Mouse (Mus musculus): ENCODE results near the gene Spatc1l. TPM values are rescaled to one million over a fixed set of nuclear protein-coding genes. Genes with fewer than 3 reads are reported as not detected.

Spatc1l gene
- total RNA-seq (2021) = not detected
- long read RNA-seq, experiment 1 = 0 reads
- long read RNA-seq, experiment 2 = 0 reads

DNA sequence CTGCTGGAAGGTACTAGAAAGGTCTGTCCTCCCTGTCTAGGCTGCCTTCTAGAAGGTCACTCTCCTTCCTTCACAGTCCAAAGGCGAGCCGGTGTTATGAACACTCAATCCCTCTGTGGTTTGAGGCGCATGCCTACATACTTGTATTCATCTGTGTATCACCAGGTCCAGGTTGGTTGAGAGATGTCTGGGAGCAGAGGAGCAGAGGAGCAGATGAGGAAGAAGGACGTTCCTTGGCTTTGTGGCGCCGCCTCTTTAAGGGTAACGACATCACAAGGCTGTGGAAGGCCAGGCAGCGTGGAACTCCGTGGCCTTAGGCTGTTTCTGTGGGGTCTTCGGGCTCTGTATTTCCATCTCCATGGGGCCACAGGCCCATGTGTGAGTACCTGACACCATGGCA lies at the start of gene Spatc1l:
Gene Spatc1l (plus strand): TSS at position 301 of the 400 bp plus-strand sequence.
- DNase-seq (ENCODE audit: low spot score in 2 of 2) = no peak

DNA sequence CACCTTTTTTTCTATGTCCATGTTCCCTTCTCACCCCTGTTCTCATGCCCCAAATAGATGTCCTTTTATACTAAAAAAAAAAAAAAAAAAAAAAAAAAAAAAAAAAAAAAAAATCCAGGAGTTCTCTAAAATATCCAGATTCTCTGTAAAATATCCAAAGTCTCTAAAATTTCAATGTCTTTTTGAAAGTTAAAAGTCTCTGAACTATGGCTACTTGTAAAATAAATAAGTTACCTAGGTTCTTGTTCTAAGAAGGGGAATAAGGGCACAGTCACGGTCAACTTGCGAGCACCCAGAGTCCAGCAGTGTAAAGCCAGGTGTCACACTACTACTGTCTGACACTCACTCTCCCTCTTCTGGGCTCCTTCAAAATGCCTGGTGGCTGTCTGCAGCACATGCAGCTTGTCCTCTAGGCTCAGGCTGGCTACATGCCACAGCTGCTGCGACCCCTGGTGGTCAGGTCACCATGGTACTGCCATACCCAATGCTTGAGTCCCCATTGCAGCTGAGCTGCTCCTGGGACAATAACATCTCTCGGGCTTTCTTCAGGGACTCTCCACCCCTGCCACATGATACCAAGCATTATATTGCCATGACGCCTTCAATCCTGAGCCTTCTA lies 49.0 kb upstream of the Spatc1l start:
- DNase-seq (ENCODE audit: low spot score in 2 of 2) = peak; percentile 77 to 87

DNA sequence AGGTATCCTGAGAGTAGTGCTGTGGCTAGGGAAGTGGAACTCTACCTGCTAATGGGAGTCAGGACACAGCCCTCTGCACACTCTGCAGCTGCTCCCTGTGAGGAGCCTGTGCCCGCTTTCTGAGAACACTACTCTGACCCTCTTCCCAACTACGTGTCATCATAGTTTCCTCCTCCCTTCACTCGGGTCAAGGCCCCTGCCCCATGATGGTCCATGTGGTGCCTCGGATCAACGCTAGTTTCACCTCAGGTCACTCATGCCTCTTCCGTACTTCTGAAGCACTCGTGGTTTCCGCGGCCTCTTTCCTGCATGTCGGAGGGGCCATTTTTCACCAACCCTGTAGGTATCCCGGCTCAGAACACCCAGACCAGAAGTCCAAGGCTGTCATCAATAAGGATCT lies 31.1 kb upstream of the Spatc1l start:
- DNase-seq (ENCODE audit: low spot score in 2 of 2) = no peak

DNA sequence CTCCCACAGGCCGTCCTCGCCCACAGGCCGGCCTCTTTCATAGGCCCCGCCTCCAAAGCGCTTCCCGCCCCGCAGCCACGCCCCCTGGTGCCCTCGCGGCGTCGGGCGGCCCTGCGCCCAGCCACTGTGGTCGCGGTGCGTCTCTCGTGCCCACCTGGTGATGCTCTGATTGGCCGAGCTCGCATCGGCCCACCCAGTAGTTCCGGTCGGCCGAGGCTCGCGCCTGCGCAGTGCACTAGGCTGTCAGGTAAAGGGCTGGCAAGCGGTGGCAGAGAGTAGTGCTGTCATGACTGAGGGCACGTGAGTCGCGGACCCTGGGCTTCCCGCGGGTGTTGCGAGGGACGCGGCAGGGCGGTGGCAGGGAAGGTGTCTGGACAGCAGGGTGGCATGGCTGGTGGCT lies 30.7 kb upstream of the Spatc1l start, which contains the start of gene Lss:
Gene Lss (plus strand): TSS at position 214 of the 400 bp plus-strand sequence.
- peak; percentile 89 to 93 for DNase-seq (ENCODE audit: low spot score in 2 of 2)

DNA sequence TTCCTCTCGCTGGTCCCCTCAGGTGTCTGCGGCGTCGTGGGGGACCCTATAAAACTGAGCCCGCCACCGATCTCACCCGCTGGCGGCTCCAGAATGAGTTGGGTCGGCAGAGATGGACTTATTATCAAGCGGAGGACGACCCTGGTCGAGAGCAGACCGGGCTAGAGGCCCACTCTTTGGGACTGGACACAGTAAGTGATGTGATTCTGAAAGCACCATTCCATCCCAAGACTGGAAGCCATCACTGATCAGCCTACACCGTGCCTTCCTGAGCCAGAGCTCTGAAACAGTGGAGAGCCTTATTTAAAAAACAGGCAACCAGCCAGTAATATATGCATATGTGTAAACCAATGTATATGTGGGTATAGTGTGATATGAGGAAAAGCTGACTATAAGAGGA lies 30.2 kb upstream of the Spatc1l start:
- no peak for DNase-seq (ENCODE audit: low spot score in 2 of 2)

DNA sequence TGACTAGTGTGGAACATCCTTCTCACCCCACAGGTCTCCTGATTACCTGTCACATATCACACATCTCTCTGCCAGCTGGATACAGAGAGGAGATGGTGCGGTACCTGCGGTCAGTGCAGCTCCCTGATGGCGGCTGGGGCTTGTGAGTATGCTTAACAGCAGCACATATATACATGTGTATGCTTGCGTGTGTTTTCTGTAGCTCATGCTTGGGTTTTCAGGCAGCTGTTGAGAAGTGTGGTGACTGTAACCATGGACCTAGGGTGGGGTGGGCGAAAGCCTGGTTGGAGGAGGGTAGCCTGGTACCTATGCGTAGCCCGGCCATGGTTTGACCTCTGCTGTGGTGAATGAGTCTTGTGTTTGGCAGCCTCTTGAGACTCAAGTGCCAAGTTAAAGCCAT lies 26.5 kb upstream of the Spatc1l start:
- DNase-seq (ENCODE audit: low spot score in 2 of 2) = no peak

DNA sequence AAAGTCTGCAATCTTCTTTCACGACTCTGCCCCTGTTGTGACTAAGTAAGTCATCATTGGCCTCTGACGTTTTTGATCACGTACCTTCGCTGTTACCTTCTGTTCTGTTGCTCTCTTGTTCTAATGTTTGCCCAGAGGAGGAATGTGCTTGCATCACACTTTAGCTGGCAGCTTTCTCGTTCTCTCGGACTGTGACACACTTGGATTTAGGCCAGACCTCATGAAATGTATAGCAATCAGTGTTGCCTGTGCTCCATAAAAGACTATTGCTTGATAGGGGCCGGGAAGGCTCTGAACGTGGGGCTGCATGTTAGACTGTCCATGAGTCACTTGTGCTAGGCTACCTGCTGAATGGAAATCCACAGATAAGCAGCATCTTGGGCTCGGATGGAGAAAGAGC lies 24.5 kb upstream of the Spatc1l start:
- DNase-seq (ENCODE audit: low spot score in 2 of 2) = no peak

DNA sequence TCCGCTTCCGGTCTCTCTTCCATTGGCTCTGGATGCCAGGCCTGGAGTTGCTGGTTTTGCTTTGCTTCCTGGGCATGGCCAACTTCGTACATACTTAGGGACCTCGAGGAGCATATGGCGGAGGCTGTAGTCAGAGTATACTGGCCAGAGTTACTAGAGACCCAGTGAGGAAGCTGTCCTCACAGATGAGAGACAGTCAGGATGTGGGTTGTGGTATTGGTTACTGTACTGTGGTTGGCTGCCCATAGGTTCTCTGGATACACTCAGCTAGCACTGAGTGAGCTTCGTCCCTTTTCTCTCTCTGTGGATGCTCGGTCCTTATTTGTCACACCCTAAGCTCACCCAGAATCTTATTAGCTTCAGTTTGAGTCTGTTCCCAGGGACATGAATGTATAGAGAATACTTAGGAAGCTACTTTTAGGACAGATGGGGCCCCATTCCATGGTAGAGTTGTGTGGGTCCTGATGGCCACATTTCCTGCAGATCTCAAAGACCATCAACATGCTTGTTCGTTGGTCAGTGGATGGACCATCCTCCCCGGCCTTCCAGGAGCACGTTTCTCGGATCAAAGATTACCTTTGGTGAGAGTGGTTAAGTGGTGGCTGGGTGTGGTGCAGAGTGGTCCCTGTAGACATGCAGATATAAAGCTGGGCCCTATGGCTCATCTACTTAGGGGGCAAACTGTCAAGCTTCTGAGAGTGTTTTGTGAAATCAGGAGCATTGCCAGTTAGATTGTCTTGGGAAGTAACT lies 20.6 kb upstream of the Spatc1l start:
- no peak for DNase-seq (ENCODE audit: low spot score in 2 of 2)

DNA sequence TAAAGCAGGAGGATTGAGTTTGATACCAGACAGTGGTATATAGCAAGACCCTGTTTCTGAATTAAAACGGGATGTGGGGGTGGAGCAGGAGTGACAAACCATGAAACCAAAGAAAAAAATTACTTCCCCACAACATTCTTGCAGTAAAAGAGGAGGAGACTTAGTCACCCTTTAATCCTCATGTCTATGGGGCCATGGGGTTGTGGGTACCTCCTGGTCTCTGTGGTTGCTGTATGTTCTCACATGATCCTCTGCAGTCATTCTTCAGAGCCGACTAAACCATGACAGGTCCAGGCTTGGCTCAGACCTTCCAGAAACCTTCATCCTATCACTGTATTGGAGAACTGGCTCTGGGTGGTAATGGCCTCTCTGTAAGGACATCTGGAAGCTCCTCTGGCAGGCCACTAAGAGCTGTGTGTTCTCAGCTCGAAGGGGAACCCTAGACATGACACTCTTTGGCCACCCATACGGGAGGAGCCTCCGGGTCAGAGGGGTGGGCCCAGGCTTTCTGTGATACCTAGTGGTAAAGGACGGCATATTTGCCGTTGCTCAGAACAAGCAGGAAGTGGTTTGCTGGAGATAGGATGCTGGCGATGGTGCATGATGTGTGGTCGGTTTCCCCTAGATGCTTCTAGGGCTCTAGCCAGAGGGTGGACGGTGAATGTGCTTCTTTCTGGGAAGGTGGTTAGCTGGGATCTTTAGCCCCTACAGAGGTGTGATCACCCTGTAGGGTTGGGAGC lies 19.3 kb upstream of the Spatc1l start:
- no peak for DNase-seq (ENCODE audit: low spot score in 2 of 2)

DNA sequence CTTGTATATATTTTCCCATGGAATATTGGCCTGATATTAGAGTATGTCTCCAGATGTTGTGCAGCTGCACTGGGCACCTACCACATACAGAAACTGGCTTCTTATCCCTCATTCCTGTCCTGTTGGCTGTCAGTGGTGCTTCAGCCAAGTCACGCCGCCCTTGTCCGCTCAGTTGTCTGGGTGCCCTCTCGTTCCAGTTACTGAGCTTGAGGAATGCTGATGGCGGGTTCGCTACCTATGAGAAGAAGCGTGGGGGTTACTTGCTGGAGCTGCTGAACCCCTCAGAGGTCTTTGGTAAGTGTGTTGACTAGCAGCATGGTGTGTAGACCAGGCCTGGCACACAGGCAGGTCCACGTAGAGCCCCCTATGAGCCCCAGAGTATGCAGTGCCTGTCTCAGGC lies 15.5 kb upstream of the Spatc1l start:
- no peak for DNase-seq (ENCODE audit: low spot score in 2 of 2)

DNA sequence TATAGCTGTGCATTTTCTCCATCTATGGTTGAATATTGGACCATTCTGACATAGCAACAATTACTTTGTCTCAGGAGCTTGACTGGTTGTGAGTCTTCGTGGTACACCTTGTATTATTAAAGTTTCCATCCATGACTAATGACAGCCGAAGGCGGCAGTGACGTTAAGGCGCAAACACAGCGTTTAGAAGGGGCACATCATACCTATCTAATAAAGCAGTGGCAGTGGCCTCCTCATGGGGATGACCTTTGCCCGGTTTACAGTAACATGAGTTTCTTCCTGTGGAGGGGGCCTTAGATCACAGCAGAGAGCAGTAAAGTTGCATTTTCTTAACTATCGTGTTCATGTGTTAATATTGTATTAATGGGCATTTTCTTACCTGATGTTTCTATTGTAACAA lies 13.9 kb upstream of the Spatc1l start:
- DNase-seq (ENCODE audit: low spot score in 2 of 2) = no peak

DNA sequence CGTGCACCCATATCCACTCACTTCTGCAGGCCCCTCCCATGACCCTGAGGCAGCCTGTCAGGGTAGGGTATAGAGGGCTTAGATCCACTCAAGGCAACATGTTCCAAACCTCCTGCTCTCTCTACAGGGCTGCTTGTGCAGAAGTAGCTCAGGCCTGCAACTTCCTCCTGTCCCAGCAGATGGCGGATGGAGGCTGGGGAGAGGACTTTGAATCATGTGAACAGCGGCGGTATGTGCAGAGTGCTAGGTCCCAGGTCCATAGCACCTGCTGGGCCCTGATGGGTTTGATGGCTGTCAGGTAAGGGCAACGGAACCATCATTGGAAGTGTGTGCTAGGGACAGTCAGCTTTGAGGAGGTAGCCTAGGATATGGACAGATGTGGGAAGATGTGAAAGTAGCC lies 11.6 kb upstream of the Spatc1l start:
- DNase-seq (ENCODE audit: low spot score in 2 of 2) = no peak

DNA sequence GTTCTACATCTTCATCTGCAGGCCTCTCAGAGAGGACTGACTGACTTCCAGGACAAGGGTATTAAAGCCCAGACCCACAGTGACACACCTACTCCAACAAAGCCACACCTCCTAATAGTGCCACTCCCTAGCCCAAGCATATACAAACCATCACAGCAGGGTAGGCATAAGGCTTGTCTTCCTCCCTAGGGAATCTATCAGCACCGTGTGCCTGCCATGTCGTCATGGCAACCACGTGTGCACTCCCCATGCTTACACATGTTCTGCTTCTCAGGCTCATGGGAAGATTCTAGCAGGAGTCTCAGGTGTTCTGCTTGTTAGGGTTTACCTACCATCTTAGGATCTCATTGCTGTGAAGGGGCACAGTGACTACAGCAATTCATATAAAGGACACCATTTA lies 10.5 kb upstream of the Spatc1l start:
- DNase-seq (ENCODE audit: low spot score in 2 of 2) = no peak

DNA sequence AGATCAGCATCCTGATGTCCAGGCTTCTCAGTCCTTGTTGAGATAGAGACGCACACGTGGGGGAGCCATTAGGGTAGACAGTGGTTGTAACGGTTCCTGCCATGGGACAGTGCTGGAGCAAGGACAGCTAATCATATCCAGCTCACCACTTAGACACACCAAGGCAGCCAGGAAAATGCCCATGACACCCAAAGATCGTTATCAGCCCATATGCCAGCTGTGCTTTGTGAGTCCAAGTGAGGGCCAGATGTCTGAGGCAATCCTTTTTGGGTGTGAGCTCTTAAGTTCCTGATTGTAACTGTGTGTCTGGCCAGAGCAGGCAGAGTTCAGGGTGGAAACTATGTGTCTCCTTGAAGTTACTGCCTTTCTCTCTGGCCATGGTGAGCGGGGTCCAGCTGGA lies 8.0 kb upstream of the Spatc1l start:
- DNase-seq (ENCODE audit: low spot score in 2 of 2) = no peak

DNA sequence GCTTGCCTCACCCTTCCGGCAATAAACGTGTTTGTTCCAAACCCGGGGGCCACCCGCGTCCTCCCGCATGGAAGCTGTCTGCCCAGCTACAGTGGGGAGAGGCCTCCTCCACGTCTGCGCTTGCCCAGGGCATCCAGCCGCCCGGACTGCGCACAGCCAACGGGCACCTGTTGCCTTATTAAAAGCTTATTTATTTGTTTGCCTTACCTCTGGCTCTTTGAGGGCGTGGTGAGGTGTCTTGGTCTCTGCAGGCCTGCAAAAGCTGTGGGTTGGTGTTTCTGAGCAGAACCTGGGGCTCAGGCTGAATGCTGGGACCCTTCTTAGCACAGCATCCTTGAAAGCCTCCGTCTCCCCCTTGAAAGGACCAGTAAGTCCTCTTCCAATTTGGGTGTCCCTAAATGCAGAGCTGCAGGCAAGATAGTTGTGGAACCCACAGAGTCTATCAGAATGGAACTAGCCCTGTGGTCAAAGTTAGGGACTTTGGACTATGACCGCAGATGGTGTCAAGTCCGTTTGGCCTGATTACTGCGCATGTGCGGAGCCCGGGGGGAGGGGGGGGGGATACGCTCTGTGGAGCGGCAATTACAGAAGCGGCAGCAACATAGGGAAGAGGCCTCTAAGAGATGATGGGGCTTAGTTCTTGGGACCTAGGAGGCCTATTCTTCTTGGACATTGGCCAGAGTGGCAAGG lies 8.1 kb downstream of the Spatc1l start:
- no peak for DNase-seq (ENCODE audit: low spot score in 2 of 2)

DNA sequence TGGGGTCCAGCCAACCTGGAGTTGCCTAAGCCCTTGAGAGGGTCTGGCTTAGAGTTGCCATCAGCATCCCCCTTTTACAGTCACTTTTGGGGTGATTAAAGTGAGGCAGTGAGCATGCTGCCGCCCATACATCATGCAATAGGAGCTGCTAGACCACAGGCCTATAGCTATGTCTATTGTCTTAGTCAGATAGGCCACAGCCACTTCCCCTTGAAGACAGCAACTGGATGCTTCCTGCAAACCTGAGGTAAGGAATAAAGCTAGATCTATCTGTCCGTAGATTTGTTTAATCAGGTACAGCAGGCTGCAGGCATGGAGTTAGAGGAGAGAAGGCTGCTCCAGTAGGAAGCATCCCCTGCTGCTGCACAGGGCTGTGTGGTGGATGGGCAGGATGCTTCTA lies 9.0 kb downstream of the Spatc1l start:
- DNase-seq (ENCODE audit: low spot score in 2 of 2) = no peak

DNA sequence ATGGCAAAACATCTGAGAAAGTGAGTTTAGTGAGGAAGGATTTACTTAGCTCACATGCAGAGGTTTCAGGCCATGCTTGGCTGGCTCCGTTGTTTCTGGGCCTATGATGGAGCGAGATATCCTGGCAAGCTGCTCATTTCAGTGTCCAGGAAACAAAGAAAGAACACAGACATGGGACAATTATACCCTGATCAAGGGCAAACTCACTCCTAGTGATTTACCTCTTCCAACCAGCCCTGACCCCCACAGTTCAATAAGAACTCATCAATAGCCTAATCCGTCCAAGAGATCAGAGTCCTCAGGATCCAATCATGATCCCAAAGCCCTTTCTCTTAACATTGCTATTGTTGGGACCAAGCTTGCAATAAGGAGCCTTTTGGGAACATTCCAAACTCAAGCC lies 10.1 kb downstream of the Spatc1l start:
- no peak for DNase-seq (ENCODE audit: low spot score in 2 of 2)

DNA sequence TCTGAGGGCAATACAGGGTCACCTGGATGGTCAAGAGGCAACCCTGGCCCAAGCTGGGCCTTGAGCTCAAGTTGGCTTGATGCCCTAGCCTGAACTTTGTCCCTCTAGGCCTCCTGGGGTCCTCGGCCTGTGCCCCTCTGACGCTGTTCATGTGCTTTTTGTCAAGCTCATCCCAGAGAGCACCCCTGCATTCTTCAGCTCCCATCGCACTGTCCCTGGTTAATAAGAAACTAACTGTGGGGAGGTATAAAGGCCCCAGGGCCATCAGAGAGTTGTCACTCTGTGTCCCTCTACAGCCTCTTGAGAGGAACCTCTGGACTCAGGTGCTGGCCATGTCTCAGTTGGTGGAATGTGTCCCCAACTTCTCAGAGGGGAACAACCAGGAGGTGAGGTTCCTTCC lies 13.3 kb downstream of the Spatc1l start, which contains the start of gene Ftcd:
Gene Ftcd (plus strand): TSS at position 275 of the 400 bp plus-strand sequence.
- no peak for DNase-seq (ENCODE audit: low spot score in 2 of 2)

DNA sequence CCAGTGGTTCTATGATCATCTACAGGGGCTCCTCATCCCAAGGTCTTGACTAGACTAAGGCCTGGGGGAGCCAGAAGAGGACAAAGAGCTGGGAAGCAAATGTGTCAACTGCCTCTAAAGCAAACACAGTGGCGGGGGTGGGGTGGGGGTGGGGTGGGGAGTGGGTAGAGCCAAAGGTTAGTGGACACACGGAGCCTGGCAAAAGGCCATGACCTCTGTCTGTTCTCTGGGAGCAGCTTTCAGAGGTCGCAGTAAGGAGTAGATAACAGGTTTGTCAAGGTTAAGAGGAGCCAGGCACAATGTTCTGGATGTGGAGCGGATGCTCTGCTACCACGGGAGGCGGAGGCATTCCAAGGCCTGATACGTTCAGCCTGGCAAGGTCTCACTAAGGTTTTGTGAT lies 14.8 kb downstream of the Spatc1l start:
- DNase-seq (ENCODE audit: low spot score in 2 of 2) = no peak

DNA sequence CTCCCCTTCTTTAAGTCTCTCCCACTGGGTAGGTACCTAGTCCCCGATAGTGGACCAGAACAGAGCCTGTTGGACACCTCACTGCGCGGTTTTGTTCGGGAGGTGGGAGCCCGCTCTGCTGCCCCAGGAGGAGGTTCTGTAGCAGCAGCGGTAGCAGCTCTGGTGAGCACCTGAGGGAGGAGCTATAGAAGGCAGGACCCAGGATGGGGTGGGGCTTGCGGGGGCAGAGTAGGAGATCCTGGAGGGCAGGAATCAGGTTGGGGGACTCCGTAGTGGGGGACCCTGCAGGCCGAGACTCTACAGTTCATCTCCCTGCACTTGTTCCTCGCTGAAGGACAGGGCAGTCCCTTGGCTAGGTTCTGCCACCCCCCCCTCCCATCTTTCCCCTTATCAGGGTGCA lies 22.1 kb downstream of the Spatc1l start:
- no peak for DNase-seq (ENCODE audit: low spot score in 2 of 2)

DNA sequence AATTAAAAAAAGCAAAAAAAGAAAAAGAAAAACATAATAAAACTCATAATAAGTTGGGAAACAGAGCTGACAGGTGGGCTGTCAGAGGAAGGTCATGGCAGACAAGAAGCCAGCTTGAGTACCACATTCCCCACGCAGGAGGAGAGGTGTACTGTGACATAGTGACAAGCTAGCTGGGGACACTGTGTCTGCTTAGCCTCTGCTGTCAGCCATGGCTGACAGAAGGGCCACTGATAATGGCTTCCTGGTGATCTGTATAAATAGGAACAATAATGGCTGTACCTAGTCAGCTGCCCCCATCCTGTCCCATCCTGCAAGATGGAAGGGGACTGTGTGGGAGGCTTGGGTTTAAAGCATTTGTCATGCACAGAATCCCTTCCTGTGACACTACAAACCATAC lies 24.1 kb downstream of the Spatc1l start:
- no peak for DNase-seq (ENCODE audit: low spot score in 2 of 2)

DNA sequence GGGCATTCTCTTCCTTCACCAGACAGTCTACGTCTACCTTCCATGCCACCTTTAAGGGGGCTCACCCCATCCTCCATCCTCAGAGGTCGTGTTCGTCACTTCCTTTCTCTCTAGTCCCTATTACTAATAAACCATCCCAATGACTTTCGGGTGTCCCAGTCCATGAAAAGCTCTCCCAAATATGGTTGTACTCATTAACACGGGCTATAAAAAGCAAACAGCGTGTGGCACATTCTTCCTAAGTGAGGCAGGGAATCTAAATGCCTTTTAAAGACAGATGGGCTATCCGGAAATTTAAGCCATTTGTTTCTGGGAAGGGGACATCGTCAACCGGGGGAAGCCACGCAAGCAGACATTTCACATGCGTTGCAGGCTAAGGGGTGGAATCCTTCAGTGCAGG lies 28.1 kb downstream of the Spatc1l start:
- no peak for DNase-seq (ENCODE audit: low spot score in 2 of 2)

All from gastrocnemius, postnatal 4 days (tissue).